ENCODE assay signal across 12 mouse cellular contexts in genomic region chr10:121290682-121291078, GRCm38 (mm10).
DNase-seq lines count a peak whose midpoint lies in the region; ATAC-seq and TF ChIP-seq lines count a peak whose summit lies in the region.
"Had no signal": no experiment of that assay in that cellular context is flagged by ENCODE, and none has a peak within 500 bp of the region (broad histone marks: within the 10 kb centered on the region; RNA-seq: fewer than 3 reads in every experiment).

No protein-coding gene starts in this region.

- no peak for TF ChIP-seq CTCF in gastrocnemius, adult 2 months (IDR thresholded peaks at IDR 0.05)

- no peak for ATAC-seq in heart, embryonic 14.5 days (ENCODE audit: insufficient number of reproducible peaks, insufficient read depth, low FRiP score, low read depth)
- ATAC-seq in forebrain, embryonic 14.5 days: peak; percentile 93

- 0 out of 2 replicates have a peak overlapping the region, but pooled peaks have one; percentile 36 for H3K9ac ChIP-seq in heart, embryonic 14.5 days (ENCODE audit: low read length)
- peak overlapping the region; percentile 35; the same call in 1 of the 2 replicates for H3K9ac ChIP-seq in forebrain, embryonic 14.5 days (ENCODE audit: low read length)

- no peaks in the 10 kb centered on the region for H3K36me3 ChIP-seq in heart, embryonic 14.5 days (ENCODE audit: control insufficient read depth, insufficient read depth, low read length)
- H3K36me3 ChIP-seq in forebrain, embryonic 14.5 days (ENCODE audit: control insufficient read depth, insufficient read depth, low read length): peaks cover 23% of the 10 kb centered on the region
- H3K36me3 ChIP-seq: limb, embryonic 10.5 days had no signal

- peak overlapping the region; percentile 45 for H3K4me2 ChIP-seq in heart, embryonic 14.5 days (ENCODE audit: low read length)
- H3K4me2 ChIP-seq in forebrain, embryonic 14.5 days (ENCODE audit: low read length): peak overlapping the region; percentile 49

- no peak overlapping the region for H3K27ac ChIP-seq in heart, embryonic 14.5 days (replicated peaks in 1 of 2; ENCODE audit: control insufficient read depth in 1 of 2, insufficient read depth in 1 of 2, low read depth in 2 of 2, low read length in 2 of 2)
- peak overlapping the region; percentile 80 for H3K27ac ChIP-seq in forebrain, embryonic 14.5 days (ENCODE audit: low read depth, low read length)
- H3K27ac ChIP-seq in gastrocnemius, adult 2 months: no peak overlapping the region
- H3K27ac ChIP-seq: limb, embryonic 10.5 days; macrophage had no signal

- no peaks in the 10 kb centered on the region for H3K27me3 ChIP-seq in heart, embryonic 14.5 days (ENCODE audit: control insufficient read depth, insufficient read depth, low read length)
- H3K27me3 ChIP-seq in forebrain, embryonic 14.5 days (replicated peaks; ENCODE audit: control insufficient read depth, insufficient read depth, low read length): peaks cover 2% of the 10 kb centered on the region; the same call in 1 of the 2 replicates

- H3K4me1 ChIP-seq in heart, embryonic 14.5 days (ENCODE audit: control insufficient read depth in 2 of 2, insufficient read depth in 2 of 2, low read length in 2 of 2): peaks cover 6 to 12% of the 10 kb centered on the region in 2 experiments; a peak in 2 of 4 replicates
- peaks cover 8% of the 10 kb centered on the region; the same call in 1 of the 2 replicates for H3K4me1 ChIP-seq in forebrain, embryonic 14.5 days (ENCODE audit: control insufficient read depth, insufficient read depth, low read length)

- intact Hi-C loops in heart, postnatal 25 days (cut with DNase I): no loop called here
- intact Hi-C loops in gastrocnemius, adult 2 months (cut with DNase I): no loop called here
- intact Hi-C loops in gastrocnemius, postnatal 14 days (cut with DNase I; ENCODE audit: low total_unique reads): no loop called here

- H3K4me3 ChIP-seq in heart, embryonic 14.5 days (ENCODE audit: control insufficient read depth in 1 of 2, insufficient read depth in 1 of 2, low read depth in 1 of 2, low read length in 2 of 2): no peak overlapping the region
- H3K4me3 ChIP-seq in forebrain, embryonic 14.5 days (ENCODE audit: low read depth, low read length): peak overlapping the region; percentile 13
- no peak overlapping the region for H3K4me3 ChIP-seq in gastrocnemius, adult 2 months
- H3K4me3 ChIP-seq: limb, embryonic 10.5 days had no signal

- DNase-seq in heart, postnatal 25 days (ENCODE audit: low spot score): no peak
- DNase-seq in forebrain, embryonic 14.5 days (ENCODE audit: low spot score): peak; percentile 89
- DNase-seq in left cerebral cortex, adult 8-10 months (ENCODE audit: low spot score in 2 of 2): peak; percentile 45 to 84
- peak; percentile 59 for DNase-seq in retina, postnatal 1 day
- no peak for DNase-seq in adrenal gland, postnatal 25 days
- DNase-seq in gastrocnemius, adult 2 months: no peak
- DNase-seq in gastrocnemius, postnatal 14 days: no peak
- DNase-seq: heart, postnatal 36 days; spleen, adult 18-20 months had no signal

- H3K9me3 ChIP-seq in heart, embryonic 14.5 days (ENCODE audit: control insufficient read depth, low read length): no peaks in the 10 kb centered on the region
- no peaks in the 10 kb centered on the region for H3K9me3 ChIP-seq in forebrain, embryonic 14.5 days (replicated peaks; ENCODE audit: control insufficient read depth, low read length)
- H3K9me3 ChIP-seq: limb, embryonic 10.5 days had no signal

- 36% methylated on average over 20 of the region's 20 CpGs for WGBS in heart, embryonic 14.5 days
- 5% methylated on average over 20 of the region's 20 CpGs for WGBS in forebrain, embryonic 14.5 days

Comparison
In these comparisons a context has a peak if more than half of its experiments do, and no peak if none do; other contexts are left out.
1. DNase-seq: peak in forebrain, embryonic 14.5 days (single experiment), left cerebral cortex, adult 8-10 months (2 of 2) and retina, postnatal 1 day (single experiment); none in heart, postnatal 25 days (single experiment), adrenal gland, postnatal 25 days (single experiment), gastrocnemius, adult 2 months (single experiment) and gastrocnemius, postnatal 14 days (single experiment).